Mouse (Mus musculus) liver, adult 2 months (tissue): ENCODE measurements around the gene Ptprm.

Experiments used
- CTCF ChIP-seq: fragments of 200-500 bp; IDR thresholded peaks from 2 replicates; pipeline ENCODE4 v1.5.1; 2011; ENCODE audit warnings: low read depth, low read length, control low read depth
- POLR2A ChIP-seq: fragments of 200-500 bp; IDR thresholded peaks from 2 replicates; pipeline ENCODE4 v1.6.1; 2011; ENCODE audit warnings: low read length, control low read depth; ENCODE audit not compliant: insufficient read depth; ENCODE audit errors: extremely low read depth

GRCm38 (mm10) chr17:67340362-67340761 is 13.9 kb downstream of the Ptprm start:
- TF ChIP-seq POLR2A (no peak), CTCF (no peak)
